Mouse (Mus musculus) stomach, postnatal 0 days (tissue): ENCODE results near the gene Proser3. TPM values are rescaled to one million over a fixed set of nuclear protein-coding genes. Genes with fewer than 3 reads are reported as not detected.
A peak's percentile ranks its signal among the peaks of the same experiment; 100 is the strongest.

ENCODE experiments used
- ATAC-seq: fragments of 200-750 bp; cut with Nextera tagmentation; 2 replicates; pipeline ENCODE4 v1.8.0; 2017; ENCODE audit not compliant: low FRiP score, low TSS enrichment
- DNase-seq: peaks from one replicate; pipeline ENCODE4 v3.0.0-alpha.2; 2016; ENCODE audit warnings: low spot score
- H3K27ac ChIP-seq: fragments of 300-500 bp; sonication (generic); replicated peaks from 2 replicates; pipeline ENCODE4 v1.5.1; 2014; ENCODE audit warnings: mild to moderate bottlenecking, control low read depth
- H3K27me3 ChIP-seq: fragments of 300-500 bp; sonication (generic); 2 replicates; pipeline ENCODE4 v1.6.1; 2014; ENCODE audit warnings: low read length; ENCODE audit not compliant: control insufficient read depth, insufficient read depth
- H3K36me3 ChIP-seq: fragments of 300-500 bp; sonication (generic); 2 replicates; pipeline ENCODE4 v1.6.1; 2014; ENCODE audit warnings: low read length, mixed read lengths; ENCODE audit not compliant: control insufficient read depth, insufficient read depth
- H3K4me1 ChIP-seq: fragments of 300-500 bp; sonication (generic); replicated peaks from 2 replicates; pipeline ENCODE4 v1.6.1; 2014; ENCODE audit warnings: antibody characterized with exemption; ENCODE audit not compliant: control insufficient read depth, insufficient read depth
- H3K4me2 ChIP-seq: fragments of 300-500 bp; sonication (generic); replicated peaks from 2 replicates; pipeline ENCODE4 v1.6.1; 2014; ENCODE audit warnings: low read depth, mild to moderate bottlenecking, control low read depth, moderate library complexity
- H3K4me3 ChIP-seq: fragments of 300-500 bp; sonication (generic); 2 replicates; pipeline ENCODE4 v1.5.1; 2014; ENCODE audit warnings: low read depth, low read length, control low read depth
- H3K9ac ChIP-seq: fragments of 300-500 bp; sonication (generic); 2 replicates; pipeline ENCODE4 v1.6.1; 2014; ENCODE audit warnings: mild to moderate bottlenecking, low read length, control low read depth, mixed read lengths
- H3K9me3 ChIP-seq: fragments of 300-500 bp; sonication (generic); 2 replicates; pipeline ENCODE4 v1.6.1; 2016; ENCODE audit warnings: low read length; ENCODE audit not compliant: control insufficient read depth
- CTCF ChIP-seq: IDR thresholded peaks from 2 replicates; pipeline ENCODE4 v1.5.1; 2016; ENCODE audit warnings: antibody characterized with exemption, low read depth, mild to moderate bottlenecking, moderate library complexity
- EP300 ChIP-seq: optimal IDR thresholded peaks from 2 replicates; pipeline ENCODE3; 2016; ENCODE audit warnings: antibody characterized with exemption
- WGBS: fragments of 180-500 bp; shearing (Covaris S2); extraction: QIAGEN DNeasy Blood & Tissue Kit; methylation state at CpG from one replicate; pipeline ENCODE4 v1.1.7; 2014; 5-methylcytosine and 5-hydroxymethylcytosine counted together
- microRNA-seq: library from miRNA; unstranded; fragments of <30 nt; microRNA quantifications from one replicate; pipeline ENCODE4, GENCODE M21; 2016
- polyA plus RNA-seq: library from polyadenylated mRNA; unstranded; fragments of >200 nt; fragmentation: Nextera tagmentation; extraction: Ambion mirVana; gene quantifications from 2 replicates; pipeline ENCODE4 v1.2.1, GENCODE M21; 2015

The Proser3 gene
- polyA plus RNA-seq, 1 experiment from 2014 or later: 2.3 TPM

DNA sequence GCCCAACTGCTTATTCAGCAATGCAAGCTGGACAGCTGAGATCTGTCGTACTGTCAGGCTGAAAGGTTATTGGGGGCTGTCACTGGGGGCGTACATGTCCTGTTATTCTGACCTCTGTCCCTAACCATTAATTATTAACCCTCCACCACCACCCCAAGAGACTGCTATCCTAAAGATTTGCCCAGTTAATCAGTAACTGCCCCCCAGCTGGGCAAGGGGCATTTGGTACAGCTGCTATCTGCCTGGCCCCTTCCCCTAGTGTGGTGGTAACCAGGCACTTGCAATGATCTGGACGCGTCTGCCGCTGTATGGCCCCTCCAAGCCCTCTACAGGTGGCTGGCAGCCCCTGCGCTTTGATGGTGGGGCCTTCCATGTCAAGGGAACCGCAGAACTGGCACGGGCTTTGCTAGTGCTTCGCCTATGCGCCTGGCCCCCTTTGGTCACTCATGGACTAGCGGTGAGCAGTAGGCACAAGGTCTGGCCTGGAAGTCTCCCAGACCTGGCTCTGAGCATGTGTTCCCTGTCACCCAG, 58.6 kb downstream of the Proser3 start, which contains the start of gene Prodh2:
Prodh2 (plus strand) TSS at position 222 of the 531 bp plus-strand sequence.
- H3K4me2 ChIP-seq: no peak within 1 kb of the TSS
- no peaks in the 10 kb centered on the region for H3K27me3 ChIP-seq
- no peak for DNase-seq
- no peak within 1 kb of the TSS for H3K4me3 ChIP-seq
- no peak for ATAC-seq
- no peaks in the 10 kb centered on the region for H3K4me1 ChIP-seq
- WGBS: 38% methylated on average over 11 of the region's 11 CpGs
- no peak within 1 kb of the TSS for H3K27ac ChIP-seq
- TF ChIP-seq EP300 (no peak), CTCF (no peak; the same call in 1 of the 2 replicates)
- H3K9ac ChIP-seq: no peak within 1 kb of the TSS
- no peaks in the 10 kb centered on the region for H3K9me3 ChIP-seq
- no peaks in the 10 kb centered on the region for H3K36me3 ChIP-seq

DNA sequence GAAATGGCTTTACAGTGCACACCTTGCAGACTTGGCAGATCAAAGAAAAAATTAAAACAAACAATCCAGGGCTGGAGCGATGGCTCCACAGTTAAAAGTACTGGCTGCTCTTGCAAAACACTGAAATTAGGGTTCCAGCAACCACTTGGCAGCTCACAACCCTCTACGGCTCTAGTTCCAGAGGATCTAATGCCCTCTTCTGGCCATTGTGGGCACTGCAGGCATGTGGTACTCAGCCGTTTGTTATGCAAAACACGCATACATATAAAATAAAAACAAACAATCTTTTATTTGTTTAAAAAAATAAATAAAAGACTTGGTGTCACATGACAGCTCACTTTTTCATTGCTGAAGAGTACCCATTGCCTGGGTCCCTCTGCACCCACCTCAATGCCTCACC, 59.3 kb downstream of the Proser3 start:
- no peak overlapping the region for H3K9ac ChIP-seq
- no peak for ATAC-seq
- no peak overlapping the region for H3K4me3 ChIP-seq
- peak; percentile 70 for DNase-seq
- no peak overlapping the region for H3K27ac ChIP-seq
- 13% methylated on average over 4 of the region's 4 CpGs for WGBS
- no peaks in the 10 kb centered on the region for H3K4me1 ChIP-seq
- H3K9me3 ChIP-seq: no peaks in the 10 kb centered on the region
- H3K27me3 ChIP-seq: no peaks in the 10 kb centered on the region
- H3K4me2 ChIP-seq: no peak overlapping the region
- no peaks in the 10 kb centered on the region for H3K36me3 ChIP-seq
- TF ChIP-seq EP300: no peak
- TF ChIP-seq CTCF: peak; percentile 85

DNA sequence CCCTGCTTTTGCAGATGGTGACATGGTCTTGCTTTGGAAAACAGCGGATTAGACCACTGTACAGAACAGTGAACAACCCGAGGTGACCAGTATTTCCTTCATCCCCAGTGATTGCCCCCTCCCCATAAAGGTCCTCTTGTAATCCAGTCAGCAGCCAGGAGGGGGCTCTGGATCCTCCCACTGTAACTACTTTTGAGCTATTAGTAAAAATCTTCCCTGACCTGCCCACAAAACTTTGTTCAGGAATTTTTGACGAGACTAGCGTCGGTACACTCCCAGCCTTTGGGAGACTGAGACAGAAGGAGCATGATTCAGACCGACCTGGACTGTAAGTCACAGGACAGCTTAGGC, 61.2 kb downstream of the Proser3 start:
- Histone ChIP-seq H3K36me3 (no peaks in the 10 kb centered on the region), H3K4me1 (no peaks in the 10 kb centered on the region), H3K27me3 (no peaks in the 10 kb centered on the region), H3K9ac (no peak overlapping the region), H3K4me3 (no peak overlapping the region), H3K27ac (no peak overlapping the region), H3K4me2 (no peak overlapping the region), H3K9me3 (no peaks in the 10 kb centered on the region)
- no peak for TF ChIP-seq EP300
- no peak for TF ChIP-seq CTCF
- WGBS: 10% methylated on average over 6 of the region's 6 CpGs
- ATAC-seq (no peak), DNase-seq (no peak)

DNA sequence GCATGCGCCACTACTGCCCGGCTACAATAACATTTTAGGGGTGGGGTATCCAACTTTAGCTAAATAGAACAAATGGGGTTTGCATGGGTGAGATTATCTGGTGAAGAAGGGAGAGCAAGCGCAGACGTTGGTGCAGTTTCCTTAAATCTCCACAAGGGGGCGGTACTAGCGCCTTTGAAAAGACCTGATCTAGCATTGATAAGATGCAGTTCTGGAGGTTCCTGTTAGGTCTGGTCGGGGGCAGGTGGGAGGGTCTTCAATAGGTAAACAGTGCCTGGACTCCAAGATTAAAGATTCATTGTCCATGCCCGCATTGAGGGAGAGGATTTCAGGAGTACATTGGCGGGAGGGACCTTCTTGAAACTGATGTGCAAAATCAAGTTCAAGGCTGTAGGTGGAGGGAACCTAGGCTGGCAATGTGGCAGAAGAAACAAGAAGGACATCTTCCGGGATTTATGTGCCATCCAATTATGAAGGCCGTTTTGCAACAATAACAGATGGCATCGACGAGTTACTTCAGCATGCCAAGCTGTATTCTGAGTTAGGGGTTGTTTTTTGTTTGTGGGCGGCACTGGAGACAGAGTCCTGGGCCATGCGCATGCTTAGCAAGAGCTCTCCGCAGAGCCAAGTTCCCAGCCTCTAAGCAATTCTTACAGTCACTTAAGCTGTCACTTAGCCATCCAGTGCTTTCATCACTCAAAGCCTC, 61.7 kb downstream of the Proser3 start:
- WGBS: 29% methylated on average over 16 of the region's 16 CpGs
- H3K9me3 ChIP-seq: no peaks in the 10 kb centered on the region

More for the DNA sequence above, 61.7 kb downstream of the Proser3 start:
- H3K9ac ChIP-seq: no peak overlapping the region
- no peak overlapping the region for H3K4me3 ChIP-seq
- no peak overlapping the region for H3K4me2 ChIP-seq
- TF ChIP-seq EP300 (no peak), CTCF (peak; percentile 79)
- H3K27me3 ChIP-seq: no peaks in the 10 kb centered on the region
- ATAC-seq (no peak), DNase-seq (peak; percentile 34)
- H3K27ac ChIP-seq: no peak overlapping the region
- H3K4me1 ChIP-seq: no peaks in the 10 kb centered on the region
- H3K36me3 ChIP-seq: no peaks in the 10 kb centered on the region

Small RNA genes within 50 kb of the gene (microRNA-seq; reads per million reads assigned to microRNA genes)
- gene Gm38670 (2.6 reads per million), gene Mir3569 (not detected)

Other genes starting within 250 kb of the Proser3 start
- gene Alkbh6, start 243.6 kb downstream of the Proser3 start, polyA plus RNA-seq: 55.4 and 58.8 TPM in 2 replicates
- gene Syne4, start 237.5 kb downstream of the Proser3 start, polyA plus RNA-seq: 13.5 and 14.2 TPM in 2 replicates
- not detected in 2 replicates for gene E130208F15Rik, start 230.6 kb downstream of the Proser3 start, polyA plus RNA-seq
- gene Sdhaf1, start 228.4 kb downstream of the Proser3 start, polyA plus RNA-seq: 19.1 and 20.2 TPM in 2 replicates
- gene Lrfn3, start 189.5 kb downstream of the Proser3 start, polyA plus RNA-seq: 2.9 and 3.3 TPM in 2 replicates
- 66.6 and 71.0 TPM in 2 replicates for gene Tyrobp, start 138.5 kb downstream of the Proser3 start, polyA plus RNA-seq
- 3.2 and 3.7 TPM in 2 replicates for gene Hcst, start 132.4 kb downstream of the Proser3 start, polyA plus RNA-seq
- 1.1 TPM in 2 replicates for gene Nfkbid, start 130.6 kb downstream of the Proser3 start, polyA plus RNA-seq
- gene Aplp1, start 106.8 kb downstream of the Proser3 start, polyA plus RNA-seq: 21.7 and 24.1 TPM in 2 replicates
- 0.18 TPM in 2 replicates for gene Kirrel2, start 94.6 kb downstream of the Proser3 start, polyA plus RNA-seq
- 0.16 and 0.25 TPM in 2 replicates for gene Nphs1, start 94.0 kb downstream of the Proser3 start, polyA plus RNA-seq
- gene Prodh2, start 58.7 kb downstream of the Proser3 start, polyA plus RNA-seq: 0.42 and 0.68 TPM in 2 replicates
- gene Arhgap33, start 17.2 kb downstream of the Proser3 start, polyA plus RNA-seq: 1.5 and 1.6 TPM in 2 replicates
- 66.4 and 75.7 TPM in 2 replicates for gene Hspb6, start 121 bp downstream of the Proser3 start, polyA plus RNA-seq
- 30.2 and 30.9 TPM in 2 replicates for gene Lin37, start 7.5 kb upstream of the Proser3 start, polyA plus RNA-seq
- 60.5 and 63.9 TPM in 2 replicates for gene U2af1l4, start 11.0 kb upstream of the Proser3 start, polyA plus RNA-seq
- 2.5 and 2.6 TPM in 2 replicates for gene Gm49396, start 11.0 kb upstream of the Proser3 start, polyA plus RNA-seq
- 185 and 197 TPM in 2 replicates for gene Psenen, start 11.3 kb upstream of the Proser3 start, polyA plus RNA-seq
- gene Igflr1, start 13.1 kb upstream of the Proser3 start, polyA plus RNA-seq: 1.3 and 1.4 TPM in 2 replicates
- gene Kmt2b, start 36.4 kb upstream of the Proser3 start, polyA plus RNA-seq: 3.3 and 3.7 TPM in 2 replicates
- gene Zbtb32, start 46.6 kb upstream of the Proser3 start, polyA plus RNA-seq: 1.6 and 1.8 TPM in 2 replicates
- 0.71 and 0.92 TPM in 2 replicates for gene Upk1a, start 60.5 kb upstream of the Proser3 start, polyA plus RNA-seq
- 1,340 and 1,422 TPM in 2 replicates for gene Cox6b1, start 73.9 kb upstream of the Proser3 start, polyA plus RNA-seq
- not detected in 2 replicates for gene Etv2, start 83.6 kb upstream of the Proser3 start, polyA plus RNA-seq
- 88.1 and 93.2 TPM in 2 replicates for gene Rbm42, start 98.0 kb upstream of the Proser3 start, polyA plus RNA-seq
- gene Haus5, start 112.7 kb upstream of the Proser3 start, polyA plus RNA-seq: 10.8 and 11.7 TPM in 2 replicates
- gene Pmis2, start 119.3 kb upstream of the Proser3 start, polyA plus RNA-seq: 0.21 TPM in 1 of 2 replicates, not detected in the other
- 54.4 and 61.2 TPM in 2 replicates for gene 2200002J24Rik, start 146.6 kb upstream of the Proser3 start, polyA plus RNA-seq
- gene Atp4a, start 159.9 kb upstream of the Proser3 start, polyA plus RNA-seq: 601 and 695 TPM in 2 replicates
- 210 and 221 TPM in 2 replicates for gene Tmem147, start 177.2 kb upstream of the Proser3 start, polyA plus RNA-seq
- gene Gapdhs, start 191.4 kb upstream of the Proser3 start, polyA plus RNA-seq: 0.27 and 0.30 TPM in 2 replicates
- gene Sbsn, start 199.2 kb upstream of the Proser3 start, polyA plus RNA-seq: 438 and 453 TPM in 2 replicates
- gene Dmkn, start 211.5 kb upstream of the Proser3 start, polyA plus RNA-seq: 1,959 and 2,038 TPM in 2 replicates
- gene Krtdap, start 235.6 kb upstream of the Proser3 start, polyA plus RNA-seq: 12,744 and 13,054 TPM in 2 replicates